Mouse (Mus musculus) hindbrain, embryonic 14.5 days (tissue): ENCODE measurements at regions not wholly inside any gene's neighbourhood (a gene's known extent, or its start where the extent isn't known, plus 50 kb on each side); places are given as distances from the start of the nearest gene placed in this dataset.

Experiments used
- ATAC-seq: fragments of 200-750 bp; cut with Nextera tagmentation; 2 replicates; pipeline ENCODE4 v1.8.0; 2017; ENCODE audit warnings: moderate number of reproducible peaks, mild to moderate bottlenecking, moderate TSS enrichment, moderate library complexity; ENCODE audit not compliant: low FRiP score
- DNase-seq: peaks from one replicate; pipeline ENCODE4 v3.0.0-alpha.2; 2015; ENCODE audit warnings: low spot score
- H3K27ac ChIP-seq: fragments of 300-500 bp; sonication (generic); 2 replicates; pipeline ENCODE4 v1.5.1; 2014; ENCODE audit warnings: mild to moderate bottlenecking, moderate library complexity
- H3K27me3 ChIP-seq: fragments of 300-500 bp; sonication (generic); 2 replicates; pipeline ENCODE4 v1.6.1; 2014; ENCODE audit warnings: mild to moderate bottlenecking, low read length, mixed read lengths; ENCODE audit not compliant: control insufficient read depth, insufficient read depth
- H3K36me3 ChIP-seq: fragments of 300-500 bp; sonication (generic); replicated peaks from 2 replicates; pipeline ENCODE4 v1.6.1; 2014; ENCODE audit not compliant: control insufficient read depth, insufficient read depth
- H3K4me1 ChIP-seq: fragments of 300-500 bp; sonication (generic); replicated peaks from 2 replicates; pipeline ENCODE4 v1.6.1; 2014; ENCODE audit warnings: antibody characterized with exemption, low read length, mixed read lengths; ENCODE audit not compliant: control insufficient read depth, insufficient read depth
- H3K4me2 ChIP-seq: fragments of 300-500 bp; sonication (generic); replicated peaks from 2 replicates; pipeline ENCODE4 v1.6.1; 2014; ENCODE audit warnings: mild to moderate bottlenecking, moderate library complexity
- H3K4me3 ChIP-seq: fragments of 300-500 bp; sonication (generic); replicated peaks from 2 replicates; pipeline ENCODE4 v1.5.1; 2014; ENCODE audit warnings: mild to moderate bottlenecking, low read length
- H3K9ac ChIP-seq: fragments of 300-500 bp; sonication (generic); 2 replicates; pipeline ENCODE4 v1.6.1; 2014
- H3K9me3 ChIP-seq: fragments of 300-500 bp; sonication (generic); 2 replicates; pipeline ENCODE4 v1.6.1; 2016; ENCODE audit warnings: low read length; ENCODE audit not compliant: control insufficient read depth
- WGBS: fragments of 180-500 bp; shearing (Covaris S2); extraction: QIAGEN DNeasy Blood & Tissue Kit; methylation state at CpG from one replicate; pipeline ENCODE4 v1.1.7; 2014; 5-methylcytosine and 5-hydroxymethylcytosine counted together

DNA sequence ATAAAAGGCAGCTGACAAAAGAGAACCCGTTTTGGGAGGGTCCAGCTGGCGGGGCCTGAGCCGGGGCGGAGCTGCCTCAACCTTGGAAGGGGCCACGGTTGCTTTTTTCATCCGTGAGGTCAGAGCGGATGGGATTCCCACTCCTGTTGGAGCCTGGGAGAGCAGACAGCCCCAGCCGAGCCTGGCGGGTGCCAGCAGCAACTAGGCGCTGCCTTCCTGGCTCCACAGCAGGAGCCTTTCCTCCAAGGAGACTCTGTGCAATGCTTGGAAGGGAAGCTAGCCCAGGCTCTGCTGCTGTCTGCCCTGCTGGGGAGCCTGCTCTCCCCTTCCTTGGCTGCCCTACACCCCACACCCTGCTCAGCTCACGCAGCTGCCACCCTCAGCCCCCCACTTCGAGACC, 161.1 kb upstream of the Sox9 start:
- DNase-seq (no peak), ATAC-seq (no peak; the same call in 1 of the 2 replicates)
- Histone ChIP-seq H3K9me3 (no peaks in the 10 kb centered on the region), H3K4me1 (peaks cover 8% of the 10 kb centered on the region; the same call in 1 of the 2 replicates), H3K9ac (no peak overlapping the region), H3K27me3 (no peaks in the 10 kb centered on the region), H3K36me3 (no peaks in the 10 kb centered on the region), H3K4me2 (peak overlapping the region; percentile 19), H3K4me3 (no peak overlapping the region), H3K27ac (no peak overlapping the region)
- 21% methylated on average over 12 of the region's 12 CpGs for WGBS

DNA sequence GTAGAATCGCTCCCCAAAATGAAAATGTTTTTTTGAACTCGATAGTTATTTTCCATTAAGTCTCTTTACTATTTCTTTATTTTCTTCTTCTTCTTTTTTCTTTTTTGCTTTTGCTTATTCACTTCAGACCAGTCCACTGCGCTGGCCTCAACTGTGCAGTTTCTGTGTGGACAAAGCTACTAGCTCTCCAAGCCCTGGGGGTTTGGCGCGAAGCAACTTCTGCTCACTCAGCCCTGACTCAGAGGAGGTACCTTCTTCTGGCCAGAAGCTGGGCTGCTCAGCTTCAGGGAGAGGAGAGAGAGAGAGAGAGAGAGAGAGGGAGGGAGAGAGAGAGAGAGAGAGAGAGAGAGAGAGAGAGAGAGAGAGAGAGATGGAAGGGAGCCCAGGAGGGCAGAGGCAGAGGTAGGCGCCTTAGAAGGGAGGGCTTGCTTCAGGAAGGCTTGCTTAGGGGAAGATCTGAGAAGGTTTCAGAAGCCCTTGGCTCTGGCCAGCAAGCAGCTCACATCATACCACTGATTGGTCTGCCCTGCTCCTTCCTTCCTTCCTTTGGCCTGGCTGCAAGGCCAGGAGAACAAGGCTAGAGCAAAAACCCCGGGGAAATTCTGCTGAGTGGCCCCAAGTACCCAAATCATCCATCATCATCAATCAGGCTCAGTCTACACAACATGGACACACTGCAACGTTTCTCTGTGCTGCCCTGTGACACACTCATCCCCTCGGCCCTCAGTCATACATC, 160.5 kb upstream of the Sox9 start:
- DNase-seq (no peak), ATAC-seq (no peak)
- Histone ChIP-seq H3K27me3 (no peaks in the 10 kb centered on the region), H3K4me1 (peaks cover 8% of the 10 kb centered on the region; the same call in 1 of the 2 replicates), H3K36me3 (no peaks in the 10 kb centered on the region), H3K9ac (no peak overlapping the region), H3K4me2 (peak overlapping the region; percentile 19; the same call in 1 of the 2 replicates), H3K4me3 (no peak overlapping the region), H3K27ac (no peak overlapping the region), H3K9me3 (no peaks in the 10 kb centered on the region)
- WGBS = 63% methylated on average over 9 of the region's 9 CpGs

DNA sequence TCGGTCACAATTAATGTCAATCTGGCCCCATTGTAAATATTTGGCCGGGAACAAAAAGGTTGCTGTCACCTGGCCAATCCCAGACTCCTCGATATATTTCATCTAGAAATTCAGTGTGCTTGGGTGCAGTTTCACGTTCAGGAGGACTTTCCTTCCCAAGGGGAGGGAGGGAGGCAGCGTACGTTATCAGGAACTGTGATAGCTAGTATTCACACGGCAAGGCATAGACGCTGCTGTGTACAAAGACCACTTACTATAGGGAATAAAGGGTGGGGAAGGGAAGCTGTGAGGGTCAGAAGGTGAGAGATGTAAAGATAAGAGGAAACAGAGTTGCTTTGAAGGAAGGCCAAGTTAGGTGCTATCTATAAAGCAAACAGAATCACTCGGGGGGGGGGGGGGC, 132.7 kb upstream of the Sox9 start:
- Histone ChIP-seq H3K4me1 (no peaks in the 10 kb centered on the region), H3K36me3 (no peaks in the 10 kb centered on the region), H3K4me2 (no peak overlapping the region), H3K27me3 (no peaks in the 10 kb centered on the region), H3K9ac (no peak overlapping the region), H3K4me3 (no peak overlapping the region), H3K9me3 (no peaks in the 10 kb centered on the region), H3K27ac (no peak overlapping the region)
- DNase-seq = no peak
- no peak for ATAC-seq
- 62% methylated on average over 9 of the region's 9 CpGs for WGBS

DNA sequence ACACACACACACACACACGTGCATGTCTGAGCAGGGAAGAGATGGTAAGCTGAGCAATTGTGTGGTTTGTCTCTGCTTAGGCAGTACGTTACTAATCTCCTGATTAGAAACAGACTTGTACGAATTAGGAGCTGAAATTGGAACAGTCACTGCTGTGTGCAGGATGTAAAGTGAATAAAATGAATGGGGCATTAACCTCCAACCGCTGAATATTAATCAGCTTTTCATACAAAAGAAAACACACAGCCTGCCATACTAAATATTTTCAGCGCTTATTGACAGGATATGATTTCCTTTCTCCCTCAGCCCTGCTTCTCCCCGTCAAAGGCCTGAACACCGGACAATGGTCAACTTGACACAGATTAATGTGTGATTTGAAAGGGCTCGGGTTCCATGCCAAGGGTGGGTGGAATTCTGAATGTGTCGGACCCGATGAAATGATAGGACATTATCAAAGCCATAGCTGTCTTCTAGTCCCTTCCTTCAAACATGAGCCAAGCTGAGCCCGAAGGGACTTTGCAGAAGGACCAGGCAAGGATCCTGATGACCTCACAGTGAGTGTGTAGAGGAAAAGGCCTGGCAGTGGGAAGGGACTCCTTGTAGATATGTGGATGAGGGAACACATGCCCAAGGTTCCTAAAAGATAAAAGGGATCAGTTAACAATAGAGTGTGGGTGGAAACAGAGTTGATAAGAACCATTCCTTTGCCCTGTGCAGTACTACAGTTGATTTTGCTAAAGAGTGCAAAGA, 124.4 kb upstream of the Sox9 start:
- Histone ChIP-seq H3K36me3 (no peaks in the 10 kb centered on the region), H3K9ac (no peak overlapping the region), H3K4me2 (no peak overlapping the region), H3K4me3 (no peak overlapping the region), H3K9me3 (no peaks in the 10 kb centered on the region), H3K27ac (0 out of 2 replicates have a peak overlapping the region, but pooled peaks have one; percentile 0), H3K27me3 (no peaks in the 10 kb centered on the region), H3K4me1 (peaks cover 4% of the 10 kb centered on the region; the same call in 1 of the 2 replicates)
- no peak for DNase-seq
- no peak; the same call in 1 of the 2 replicates for ATAC-seq
- 20% methylated on average over 11 of the region's 11 CpGs for WGBS

DNA sequence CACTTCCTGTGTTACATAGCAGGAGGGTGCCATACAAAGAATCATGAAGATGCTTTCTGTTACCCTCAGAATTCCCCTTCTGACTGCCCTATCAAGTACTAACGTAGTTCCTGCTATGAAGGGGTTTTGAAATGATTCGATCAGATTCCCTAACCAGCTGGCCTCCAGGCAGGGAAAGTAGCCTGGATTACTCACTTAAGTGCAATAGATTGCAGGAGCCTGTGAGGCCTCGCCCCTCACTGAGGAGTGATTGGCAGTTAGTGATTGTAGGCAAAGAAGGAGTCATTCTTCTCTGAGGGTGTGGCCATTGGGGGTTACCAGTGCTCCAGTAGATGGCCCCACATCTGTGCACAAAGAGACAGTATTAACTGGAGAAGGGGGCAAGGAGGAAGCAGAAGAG, 122.1 kb upstream of the Sox9 start:
- peaks cover 4% of the 10 kb centered on the region; the same call in 1 of the 2 replicates for H3K4me1 ChIP-seq
- H3K9me3 ChIP-seq = no peaks in the 10 kb centered on the region
- H3K4me2 ChIP-seq = no peak overlapping the region
- no peaks in the 10 kb centered on the region for H3K27me3 ChIP-seq
- no peak overlapping the region for H3K9ac ChIP-seq
- no peak for DNase-seq
- no peak overlapping the region for H3K27ac ChIP-seq
- H3K4me3 ChIP-seq = no peak overlapping the region
- ATAC-seq = no peak
- WGBS = 76% methylated on average over 3 of the region's 3 CpGs
- no peaks in the 10 kb centered on the region for H3K36me3 ChIP-seq

- H3K4me2 ChIP-seq = no peak overlapping the region
- H3K27ac ChIP-seq = no peak overlapping the region
- DNase-seq (no peak), ATAC-seq (no peak)
- H3K36me3 ChIP-seq = no peaks in the 10 kb centered on the region
- H3K4me3 ChIP-seq = no peak overlapping the region
- H3K27me3 ChIP-seq = no peaks in the 10 kb centered on the region
- peaks cover 4% of the 10 kb centered on the region; the same call in 1 of the 2 replicates for H3K4me1 ChIP-seq
- no peaks in the 10 kb centered on the region for H3K9me3 ChIP-seq
- WGBS = 80% methylated on average over 7 of the region's 7 CpGs
- no peak overlapping the region for H3K9ac ChIP-seq
Observed at GRCm38 (mm10) chr11:112661426-112661825, 120.6 kb upstream of the Sox9 start.

GRCm38 (mm10) chr11:112667311-112667710, 114.7 kb upstream of the Sox9 start:
- ATAC-seq (no peak), DNase-seq (no peak)
- no peak overlapping the region for H3K9ac ChIP-seq
- no peak overlapping the region for H3K27ac ChIP-seq
- 85% methylated on average over 7 of the region's 7 CpGs for WGBS
- no peaks in the 10 kb centered on the region for H3K9me3 ChIP-seq
- no peaks in the 10 kb centered on the region for H3K36me3 ChIP-seq
- no peaks in the 10 kb centered on the region for H3K4me1 ChIP-seq
- no peak overlapping the region for H3K4me3 ChIP-seq
- no peak overlapping the region for H3K4me2 ChIP-seq
- no peaks in the 10 kb centered on the region for H3K27me3 ChIP-seq

- Histone ChIP-seq H3K27ac (no peak overlapping the region), H3K4me1 (no peaks in the 10 kb centered on the region), H3K9ac (no peak overlapping the region), H3K27me3 (no peaks in the 10 kb centered on the region), H3K4me3 (no peak overlapping the region), H3K9me3 (no peaks in the 10 kb centered on the region), H3K36me3 (no peaks in the 10 kb centered on the region), H3K4me2 (no peak overlapping the region)
- WGBS = 73% methylated on average over 4 of the region's 4 CpGs
- ATAC-seq (no peak), DNase-seq (no peak)
Observed at GRCm38 (mm10) chr11:112672086-112672485, 109.9 kb upstream of the Sox9 start.

GRCm38 (mm10) chr11:112690047-112690446, 92.0 kb upstream of the Sox9 start:
- DNase-seq = no peak
- ATAC-seq = no peak
- Histone ChIP-seq H3K4me1 (no peaks in the 10 kb centered on the region), H3K27ac (no peak overlapping the region), H3K9ac (no peak overlapping the region), H3K9me3 (no peaks in the 10 kb centered on the region), H3K4me2 (no peak overlapping the region), H3K4me3 (no peak overlapping the region), H3K27me3 (no peaks in the 10 kb centered on the region), H3K36me3 (no peaks in the 10 kb centered on the region)
- WGBS = 86% methylated on average over 4 of the region's 4 CpGs
